10 mouse cellular contexts compared by ENCODE assay signal in the genomic region with DNA sequence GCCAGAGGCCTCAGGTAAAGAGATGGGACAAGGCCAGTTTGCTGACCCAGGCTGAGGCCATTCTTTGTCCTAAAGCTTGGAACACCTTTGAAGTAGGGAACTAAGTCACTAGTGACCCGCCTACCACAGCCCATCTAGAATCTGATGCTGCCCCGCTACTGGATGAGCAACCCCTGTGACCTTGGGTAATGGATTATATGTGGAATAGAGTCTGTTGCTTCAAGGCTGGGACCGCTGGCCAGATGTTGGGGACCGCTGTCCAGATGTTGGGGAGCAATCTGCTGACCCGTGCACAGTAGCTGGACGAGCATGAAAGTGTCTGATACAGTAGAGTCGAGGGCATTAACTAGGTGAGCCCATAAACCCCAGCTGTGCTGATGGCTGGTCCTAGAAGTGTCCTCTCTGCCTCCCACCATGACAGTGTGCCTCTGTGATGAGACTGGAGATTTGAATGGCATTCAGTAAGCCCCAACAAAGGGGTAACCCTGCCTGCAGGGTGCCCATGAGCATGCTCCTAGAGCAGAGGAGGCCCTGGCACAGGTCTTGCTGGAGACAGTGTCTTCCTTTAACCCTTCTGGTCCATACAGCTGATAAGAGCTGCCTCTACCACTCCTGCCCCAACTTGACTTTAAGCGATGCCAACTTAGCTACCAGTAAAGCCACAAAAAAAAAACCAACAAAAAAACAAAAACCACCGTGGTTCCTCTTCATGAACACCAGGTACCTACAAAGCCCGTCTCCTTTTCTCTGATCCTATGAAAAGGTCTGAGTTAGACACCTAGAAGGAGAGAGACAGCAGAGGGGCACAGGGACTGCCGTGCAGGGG. TPM values are rescaled to one million over a fixed set of nuclear protein-coding genes. Genes with fewer than 3 reads are reported as not detected.
DNase-seq lines count a peak whose midpoint lies in the region; ATAC-seq and TF ChIP-seq lines count a peak whose summit lies in the region.
"Had no signal": no experiment of that assay in that cellular context is flagged by ENCODE, and none has a peak within 500 bp of the region (broad histone marks: within the 10 kb centered on the region; RNA-seq: fewer than 3 reads in every experiment).

No protein-coding gene starts in this region.

- no peaks in the 10 kb centered on the region for H3K36me3 ChIP-seq in heart, adult 2 months (ENCODE audit: control insufficient read depth, insufficient read depth, low read length)
- peaks cover 6 to 54% of the 10 kb centered on the region in 2 experiments; a peak in 3 of 4 replicates for H3K36me3 ChIP-seq in MEL (ENCODE audit: control insufficient read depth in 1 of 2, insufficient read depth in 2 of 2, low read length in 2 of 2)
- H3K36me3 ChIP-seq in forebrain, embryonic 16.5 days (ENCODE audit: control insufficient read depth, insufficient read depth) = peaks cover 9% of the 10 kb centered on the region; the same call in 1 of the 2 replicates
- H3K36me3 ChIP-seq in liver, embryonic 14.5 days (replicated peaks; ENCODE audit: control insufficient read depth, insufficient read depth, low read depth) = peaks cover 21% of the 10 kb centered on the region

- intact Hi-C loops in heart, adult 2 months (cut with DNase I) = no loop called here

- no peak for ATAC-seq in forebrain, embryonic 16.5 days
- ATAC-seq in liver, embryonic 14.5 days (ENCODE audit: insufficient read depth) = no peak

- H3K4me3 ChIP-seq in heart, adult 2 months = no peak overlapping the region
- H3K4me3 ChIP-seq in MEL (ENCODE audit: control insufficient read depth in 1 of 2, insufficient read depth in 1 of 2, low read depth in 2 of 2, low read length in 2 of 2) = peak overlapping the region; percentile 79 to 87
- H3K4me3 ChIP-seq in forebrain, embryonic 16.5 days (replicated peaks; ENCODE audit: low read length) = peak overlapping the region; percentile 94
- H3K4me3 ChIP-seq in liver, embryonic 14.5 days (ENCODE audit: insufficient read depth in 1 of 2, low read depth in 2 of 2, low read length in 2 of 2) = peak overlapping the region; percentile 63 to 96

- peaks cover 24% of the 10 kb centered on the region for H3K4me1 ChIP-seq in heart, adult 2 months (ENCODE audit: control insufficient read depth, insufficient read depth, low read length)
- H3K4me1 ChIP-seq in MEL (ENCODE audit: control insufficient read depth in 1 of 2, insufficient read depth in 2 of 2, low read length in 2 of 2) = peaks cover 41 to 67% of the 10 kb centered on the region in 2 experiments
- H3K4me1 ChIP-seq in forebrain, embryonic 16.5 days (replicated peaks; ENCODE audit: control insufficient read depth, insufficient read depth, low read length) = peaks cover 57% of the 10 kb centered on the region
- peaks cover 50 to 66% of the 10 kb centered on the region in 2 experiments for H3K4me1 ChIP-seq in liver, embryonic 14.5 days (replicated peaks; ENCODE audit: control insufficient read depth in 2 of 2, insufficient read depth in 2 of 2, low read length in 1 of 2)

- no peak for TF ChIP-seq EP300 in heart, adult 2 months (IDR thresholded peaks at IDR 0.05; ENCODE audit: insufficient read depth, low read depth, low read length)
- TF ChIP-seq EP300 in MEL (IDR thresholded peaks at IDR 0.05; ENCODE audit: low read depth in 1 of 2, low read length in 2 of 2) = no peak; a peak in 1 of 4 replicates
- no peak for TF ChIP-seq EP300 in liver, embryonic 14.5 days (IDR thresholded peaks at IDR 0.05; ENCODE audit: low read depth)

- H3K27ac ChIP-seq in heart, adult 2 months = peak overlapping the region; percentile 97
- H3K27ac ChIP-seq in MEL (ENCODE audit: control insufficient read depth, low read depth, low read length) = peak overlapping the region; percentile 75
- no peak overlapping the region for H3K27ac ChIP-seq in forebrain, embryonic 16.5 days (ENCODE audit: low read length)
- peak overlapping the region; percentile 54 for H3K27ac ChIP-seq in liver, embryonic 14.5 days

- no peak for TF ChIP-seq CTCF in heart, adult 2 months (IDR thresholded peaks at IDR 0.05)
- TF ChIP-seq CTCF in MEL (IDR thresholded peaks at IDR 0.05 in 2 of 3, conservative IDR thresholded peaks at IDR 0.05 in 1 of 3; ENCODE audit: control insufficient read depth in 1 of 3, insufficient read depth in 1 of 3, low read depth in 2 of 3, low read length in 3 of 3, poor library complexity in 1 of 3, severe bottlenecking in 1 of 3) = no peak
- TF ChIP-seq CTCF in liver, embryonic 14.5 days (IDR thresholded peaks at IDR 0.05; ENCODE audit: low read depth) = no peak

- no peak for TF ChIP-seq RAD21 in MEL (IDR thresholded peaks at IDR 0.05; ENCODE audit: low read depth, low read length)

- H3K79me2 ChIP-seq in heart, adult 2 months (replicated peaks; ENCODE audit: control insufficient read depth, insufficient read depth, low read length) = peaks cover 7% of the 10 kb centered on the region
- H3K79me2 ChIP-seq in MEL (ENCODE audit: control insufficient read depth, insufficient read depth, low read length, poor library complexity) = peaks cover 91% of the 10 kb centered on the region

- WGBS in heart, adult 2 months = 70% methylated on average over 11 of the region's 11 CpGs
- 86% methylated on average over 11 of the region's 11 CpGs for WGBS in forebrain, embryonic 16.5 days
- WGBS in liver, embryonic 14.5 days (ENCODE audit: insufficient replicate concordance) = 47% methylated on average over 11 of the region's 11 CpGs

- H3K27me3 ChIP-seq in heart, adult 2 months (ENCODE audit: control insufficient read depth, insufficient read depth, low read length) = no peaks in the 10 kb centered on the region
- no peaks in the 10 kb centered on the region for H3K27me3 ChIP-seq in MEL (ENCODE audit: control insufficient read depth in 1 of 2, insufficient read depth in 2 of 2, low read length in 2 of 2)
- H3K27me3 ChIP-seq in forebrain, embryonic 16.5 days (replicated peaks; ENCODE audit: control insufficient read depth, insufficient read depth, low read length) = no peaks in the 10 kb centered on the region
- H3K27me3 ChIP-seq in liver, embryonic 14.5 days (ENCODE audit: control insufficient read depth, insufficient read depth, low read length) = no peaks in the 10 kb centered on the region
- H3K27me3 ChIP-seq: CH12.LX had no signal

- no peak for TF ChIP-seq POLR2A in heart, adult 2 months (IDR thresholded peaks at IDR 0.05; ENCODE audit: insufficient read depth, low read depth, low read length)
- no peak; a peak in 1 of 4 replicates for TF ChIP-seq POLR2A in MEL (IDR thresholded peaks at IDR 0.05; ENCODE audit: control insufficient read depth in 1 of 2, insufficient read depth in 1 of 2, low read depth in 1 of 2, low read length in 2 of 2, poor library complexity in 1 of 2)

- no peaks in the 10 kb centered on the region for H3K9me3 ChIP-seq in MEL (replicated peaks; ENCODE audit: insufficient read depth, low read length)
- H3K9me3 ChIP-seq in forebrain, embryonic 16.5 days (ENCODE audit: control insufficient read depth, low read length) = no peaks in the 10 kb centered on the region
- H3K9me3 ChIP-seq in liver, embryonic 14.5 days (ENCODE audit: control insufficient read depth, low read length) = no peaks in the 10 kb centered on the region

- peak in 1 of 2 experiments; percentile 30 for DNase-seq in heart, adult 2 months
- DNase-seq in heart, postnatal 4 days = no peak
- peak; percentile 37 for DNase-seq in MEL (ENCODE audit: low read depth, low spot score)
- no peak for DNase-seq in liver, embryonic 14.5 days (ENCODE audit: low read depth in 3 of 3, low spot score in 3 of 3)
- DNase-seq in frontal cortex, postnatal 10 days (ENCODE audit: low spot score in 2 of 2) = no peak
- no peak for DNase-seq in spleen, postnatal 36 days (ENCODE audit: low spot score in 2 of 2)
- no peak for DNase-seq in cerebellum, postnatal 14 days

- H3K4me2 ChIP-seq in forebrain, embryonic 16.5 days (ENCODE audit: low read length) = peak overlapping the region; percentile 97
- H3K4me2 ChIP-seq in liver, embryonic 14.5 days (ENCODE audit: low read depth) = peak overlapping the region; percentile 82

- H3K9ac ChIP-seq in heart, adult 2 months (ENCODE audit: low read depth, low read length) = peak overlapping the region; percentile 1; the same call in 1 of the 2 replicates
- peak overlapping the region; percentile 97 for H3K9ac ChIP-seq in MEL (ENCODE audit: control insufficient read depth, low read depth, low read length, poor library complexity, severe bottlenecking)
- H3K9ac ChIP-seq in forebrain, embryonic 16.5 days (replicated peaks; ENCODE audit: low read depth, low read length) = peak overlapping the region; percentile 97
- peak overlapping the region; percentile 96 for H3K9ac ChIP-seq in liver, embryonic 14.5 days (replicated peaks)

RNA-seq across cellular contexts. Expression of gene Ppp1r9b, which starts 4.3 kb away (rescaled TPM):
- total RNA-seq in heart, adult 2 months (2021) = 10 to 100 TPM; 49.3 to 52.0 TPM
- 22.3 and 23.8 TPM in 2 replicates for polyA plus RNA-seq in heart, adult 2 months (2012; rRNA removed)
- total RNA-seq in heart, postnatal 4 days (2021) = 10 to 100 TPM; 45.3 to 46.3 TPM
- total RNA-seq in MEL (2012; rRNA removed) = 113 and 150 TPM in 2 replicates
- 100 to 1,000 TPM in 1 of 2 experiments, 10 to 100 TPM in 1; 47.0 to 169 TPM for polyA plus RNA-seq in MEL (2012; ENCODE audit: insufficient read depth in 1 of 2, insufficient read length in 2 of 2, low read depth in 1 of 2, low replicate concordance in 2 of 2, missing spikeins in 1 of 2)
- polyA plus RNA-seq in forebrain, embryonic 16.5 days (2015; fragmentation: Nextera tagmentation; extraction: Ambion mirVana) = 22.0 and 22.4 TPM in 2 replicates
- polyA plus RNA-seq in liver, embryonic 14.5 days (2012; rRNA removed) = 14.1 and 14.9 TPM in 2 replicates
- polyA plus RNA-seq in liver, embryonic 14.5 days (2014; fragmentation: Nextera tagmentation; extraction: Ambion mirVana) = 8.8 and 10.4 TPM in 2 replicates

RNA-seq across cellular contexts. Expression of gene Samd14, which starts 14.5 kb away (rescaled TPM):
- 1 to 10 TPM; 1.2 to 1.7 TPM for total RNA-seq in heart, adult 2 months (2021)
- 0.82 and 1.9 TPM in 2 replicates for polyA plus RNA-seq in heart, adult 2 months (2012; rRNA removed)
- 1 to 10 TPM; 9.1 to 9.5 TPM for total RNA-seq in heart, postnatal 4 days (2021)
- 35.8 and 57.6 TPM in 2 replicates for total RNA-seq in MEL (2012; rRNA removed)
- polyA plus RNA-seq in MEL (2012; ENCODE audit: insufficient read depth in 1 of 2, insufficient read length in 2 of 2, low read depth in 1 of 2, low replicate concordance in 2 of 2, missing spikeins in 1 of 2) = 1,000 to 10,000 TPM in 1 of 2 experiments, 100 to 1,000 TPM in 1; 101 to 1,219 TPM
- polyA plus RNA-seq in forebrain, embryonic 16.5 days (2015; fragmentation: Nextera tagmentation; extraction: Ambion mirVana) = 123 and 134 TPM in 2 replicates
- polyA plus RNA-seq in liver, embryonic 14.5 days (2012; rRNA removed) = 33.1 and 41.9 TPM in 2 replicates
- polyA plus RNA-seq in liver, embryonic 14.5 days (2014; fragmentation: Nextera tagmentation; extraction: Ambion mirVana) = 24.7 and 34.2 TPM in 2 replicates

RNA-seq across cellular contexts. Expression of gene Sgca, which starts 19.0 kb away (rescaled TPM):
- total RNA-seq in heart, adult 2 months (2021) = 100 to 1,000 TPM; 149 to 200 TPM
- 1,109 and 1,504 TPM in 2 replicates for polyA plus RNA-seq in heart, adult 2 months (2012; rRNA removed)
- total RNA-seq in heart, postnatal 4 days (2021) = 10 to 100 TPM; 67.0 to 89.1 TPM
- not detected in 2 replicates for total RNA-seq in MEL (2012; rRNA removed)
- not detected for polyA plus RNA-seq in MEL (2012; ENCODE audit: insufficient read depth in 1 of 2, insufficient read length in 2 of 2, low read depth in 1 of 2, low replicate concordance in 2 of 2, missing spikeins in 1 of 2)
- 0.19 and 0.58 TPM in 2 replicates for polyA plus RNA-seq in forebrain, embryonic 16.5 days (2015; fragmentation: Nextera tagmentation; extraction: Ambion mirVana)
- polyA plus RNA-seq in liver, embryonic 14.5 days (2012; rRNA removed) = 0.04 TPM in 1 of 2 replicates, not detected in the other
- polyA plus RNA-seq in liver, embryonic 14.5 days (2014; fragmentation: Nextera tagmentation; extraction: Ambion mirVana) = not detected in 2 replicates
- total RNA-seq: left cerebral cortex, adult 18-20 months had no signal

RNA-seq across cellular contexts. Expression of gene Hils1, which starts 27.8 kb away (rescaled TPM):
- total RNA-seq in heart, adult 2 months (2021) = not detected
- 0.25 TPM in 1 of 2 replicates, not detected in the other for polyA plus RNA-seq in heart, adult 2 months (2012; rRNA removed)
- total RNA-seq in heart, postnatal 4 days (2021) = not detected
- total RNA-seq in MEL (2012; rRNA removed) = not detected in 2 replicates
- not detected for polyA plus RNA-seq in MEL (2012; ENCODE audit: insufficient read depth in 1 of 2, insufficient read length in 2 of 2, low read depth in 1 of 2, low replicate concordance in 2 of 2, missing spikeins in 1 of 2)
- not detected in 2 replicates for polyA plus RNA-seq in forebrain, embryonic 16.5 days (2015; fragmentation: Nextera tagmentation; extraction: Ambion mirVana)
- polyA plus RNA-seq in liver, embryonic 14.5 days (2012; rRNA removed) = not detected in 2 replicates
- polyA plus RNA-seq in liver, embryonic 14.5 days (2014; fragmentation: Nextera tagmentation; extraction: Ambion mirVana) = not detected in 2 replicates
- total RNA-seq: CH12.LX; left cerebral cortex, adult 18-20 months had no signal

RNA-seq across cellular contexts. Expression of gene Pdk2, which starts 46.0 kb away (rescaled TPM):
- 100 to 1,000 TPM; 393 to 479 TPM for total RNA-seq in heart, adult 2 months (2021)
- polyA plus RNA-seq in heart, adult 2 months (2012; rRNA removed) = 518 and 592 TPM in 2 replicates
- 100 to 1,000 TPM; 178 to 200 TPM for total RNA-seq in heart, postnatal 4 days (2021)
- total RNA-seq in MEL (2012; rRNA removed) = 0.56 and 0.81 TPM in 2 replicates
- 1 to 10 TPM in 1 of 2 experiments, not detected in 1; 8.0 TPM for polyA plus RNA-seq in MEL (2012; ENCODE audit: insufficient read depth in 1 of 2, insufficient read length in 2 of 2, low read depth in 1 of 2, low replicate concordance in 2 of 2, missing spikeins in 1 of 2)
- 27.6 and 29.2 TPM in 2 replicates for polyA plus RNA-seq in forebrain, embryonic 16.5 days (2015; fragmentation: Nextera tagmentation; extraction: Ambion mirVana)
- polyA plus RNA-seq in liver, embryonic 14.5 days (2012; rRNA removed) = 3.5 and 3.6 TPM in 2 replicates
- polyA plus RNA-seq in liver, embryonic 14.5 days (2014; fragmentation: Nextera tagmentation; extraction: Ambion mirVana) = 7.0 and 9.1 TPM in 2 replicates
- total RNA-seq: CH12.LX had no signal

Comparison
In these comparisons a context has a peak if more than half of its experiments do, and no peak if none do; other contexts are left out.
1. H3K9ac ChIP-seq: peak in every context shown above with its lines; median percentile 97 in MEL; 97 in forebrain, embryonic 16.5 days; 96 in liver, embryonic 14.5 days; 1 in heart, adult 2 months.
2. RNA of gene Sgca, which starts 19.0 kb away (polyA plus RNA-seq): 1,109 to 1,504 TPM in heart, adult 2 months; 0.19 to 0.58 TPM in forebrain, embryonic 16.5 days, 0.04 TPM in liver, embryonic 14.5 days and not detected in MEL; every median in the first group is over 100 times any median in the second.